Mouse (Mus musculus) CD4-positive, CD25-positive, alpha-beta regulatory T cell, adult 2 months (primary cell): ENCODE data around the gene Anks1b.

ENCODE experiments used
- DNase-seq: peaks from one replicate; pipeline ENCODE4 v3.0.0-alpha.2; 2012; ENCODE audit warnings: low read depth, low spot score

Gene Anks1b

GRCm38 (mm10) chr10:90169941-90170580 is 296.8 kb downstream of the Anks1b start:
- no peak for DNase-seq

- no peak for DNase-seq
Observed at GRCm38 (mm10) chr10:90190366-90190765, 317.1 kb downstream of the Anks1b start.

- DNase-seq, result no peak
Observed at GRCm38 (mm10) chr10:90196936-90197335, 323.6 kb downstream of the Anks1b start.

- DNase-seq, result no peak
Observed at GRCm38 (mm10) chr10:90210044-90210443, 336.7 kb downstream of the Anks1b start.

- no peak for DNase-seq
Observed at GRCm38 (mm10) chr10:90220470-90220869, 347.2 kb downstream of the Anks1b start.

- DNase-seq, result no peak
Observed at GRCm38 (mm10) chr10:90222793-90223495, 349.6 kb downstream of the Anks1b start.

- DNase-seq, result no peak
Observed at GRCm38 (mm10) chr10:90235273-90235672, 362.0 kb downstream of the Anks1b start.

- DNase-seq, result no peak
Observed at GRCm38 (mm10) chr10:90237290-90237689, 364.0 kb downstream of the Anks1b start.

- no peak for DNase-seq
Observed at GRCm38 (mm10) chr10:90258944-90259714, 385.8 kb downstream of the Anks1b start.

- DNase-seq, result no peak
Observed at GRCm38 (mm10) chr10:90271321-90271720, 398.0 kb downstream of the Anks1b start.

- no peak for DNase-seq
Observed at GRCm38 (mm10) chr10:90273311-90273710, 400.0 kb downstream of the Anks1b start.

- no peak for DNase-seq
Observed at GRCm38 (mm10) chr10:90286589-90286988, 413.3 kb downstream of the Anks1b start.

- no peak for DNase-seq
Observed at GRCm38 (mm10) chr10:90303249-90303648, 429.9 kb downstream of the Anks1b start.

- DNase-seq, result no peak
Observed at GRCm38 (mm10) chr10:90306156-90306555, 432.8 kb downstream of the Anks1b start.

- no peak for DNase-seq
Observed at GRCm38 (mm10) chr10:90307931-90308555, 434.7 kb downstream of the Anks1b start.

GRCm38 (mm10) chr10:90329781-90330180 is 456.5 kb downstream of the Anks1b start:
- DNase-seq, result no peak

- DNase-seq, result no peak
Observed at GRCm38 (mm10) chr10:90345394-90345793, 472.1 kb downstream of the Anks1b start.

GRCm38 (mm10) chr10:90356258-90356657 is 482.9 kb downstream of the Anks1b start:
- DNase-seq, result no peak

- DNase-seq, result no peak
Observed at GRCm38 (mm10) chr10:90357169-90357907, 484.0 kb downstream of the Anks1b start.

GRCm38 (mm10) chr10:90369015-90369414 is 495.7 kb downstream of the Anks1b start:
- DNase-seq, result no peak

GRCm38 (mm10) chr10:90370751-90371150 is 497.4 kb downstream of the Anks1b start:
- DNase-seq, result no peak
